Mouse (Mus musculus) ES-Bruce4 (cell line): ENCODE measurements at regions not wholly inside any gene's neighbourhood (a gene's known extent, or its start where the extent isn't known, plus 50 kb on each side); places are given as distances from the start of the nearest gene placed in this dataset.

Source experiments
- H3K27ac ChIP-seq: 2 replicates; pipeline ENCODE4 v1.5.1; 2012; ENCODE audit warnings: low read length, inconsistent platforms; ENCODE audit not compliant: insufficient read depth
- H3K27me3 ChIP-seq: 2 replicates; pipeline ENCODE4 v1.6.1; 2012; ENCODE audit warnings: mild to moderate bottlenecking, low read length, inconsistent platforms; ENCODE audit not compliant: control insufficient read depth, poor library complexity, insufficient read depth, severe bottlenecking
- H3K36me3 ChIP-seq: 2 replicates; pipeline ENCODE4 v1.6.1; 2012; ENCODE audit warnings: inconsistent platforms, mild to moderate bottlenecking, low read length, moderate library complexity; ENCODE audit not compliant: control insufficient read depth, poor library complexity, insufficient read depth, severe bottlenecking
- H3K4me1 ChIP-seq: one replicate; pipeline ENCODE4 v1.8.1; 2011; ENCODE audit warnings: low read length; ENCODE audit not compliant: control insufficient read depth, insufficient read depth
- H3K4me3 ChIP-seq: 2 replicates; pipeline ENCODE4 v1.5.1; 2011; ENCODE audit warnings: low read depth, mild to moderate bottlenecking, low read length
- H3K9ac ChIP-seq: 2 replicates; pipeline ENCODE4 v1.6.1; 2012; ENCODE audit warnings: low read depth, mild to moderate bottlenecking, inconsistent platforms; ENCODE audit not compliant: poor library complexity, severe bottlenecking
- H3K9me3 ChIP-seq: replicated peaks from 2 replicates; pipeline ENCODE4 v1.6.1; 2012; ENCODE audit warnings: mild to moderate bottlenecking, low read length, inconsistent platforms; ENCODE audit not compliant: control insufficient read depth, poor library complexity, insufficient read depth, severe bottlenecking
- CTCF ChIP-seq: IDR thresholded peaks from one replicate; pipeline ENCODE4 v1.8.1; 2011; ENCODE audit warnings: low read depth, low read length
- EP300 ChIP-seq: IDR thresholded peaks from 2 replicates; pipeline ENCODE4 v1.6.1; 2011; ENCODE audit warnings: low read depth, low read length; ENCODE audit not compliant: insufficient read depth
- POLR2A ChIP-seq: IDR thresholded peaks from one replicate; pipeline ENCODE4 v1.8.1; 2011; ENCODE audit warnings: low read length; ENCODE audit not compliant: insufficient read depth

DNA sequence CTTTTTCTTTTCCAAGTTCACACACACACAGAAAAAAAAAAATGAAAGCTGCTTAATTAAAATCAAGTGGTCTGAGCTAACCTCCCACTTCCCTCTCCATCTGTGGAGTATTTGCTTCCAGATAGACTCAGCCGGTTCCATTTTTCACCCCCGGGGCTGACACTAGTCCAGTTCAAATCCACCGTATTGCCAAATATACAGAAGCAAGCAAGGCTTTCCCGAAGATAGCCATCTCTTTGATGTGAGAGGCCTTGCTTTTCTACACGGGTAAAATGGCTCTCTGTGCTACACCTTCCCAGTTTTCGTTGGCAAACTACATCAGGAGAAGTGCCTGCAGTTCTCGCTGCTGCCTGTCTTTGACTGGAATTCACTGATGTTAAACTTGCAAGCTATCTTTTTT lies 244.1 kb upstream of the Fat1 start:
- Histone ChIP-seq H3K27me3 (no peaks in the 10 kb centered on the region), H3K4me1 (no peaks in the 10 kb centered on the region), H3K9ac (no peak overlapping the region), H3K27ac (no peak overlapping the region), H3K36me3 (no peaks in the 10 kb centered on the region), H3K9me3 (no peaks in the 10 kb centered on the region), H3K4me3 (no peak overlapping the region)
- no peak for TF ChIP-seq CTCF
- TF ChIP-seq POLR2A, result no peak
- no peak for TF ChIP-seq EP300

DNA sequence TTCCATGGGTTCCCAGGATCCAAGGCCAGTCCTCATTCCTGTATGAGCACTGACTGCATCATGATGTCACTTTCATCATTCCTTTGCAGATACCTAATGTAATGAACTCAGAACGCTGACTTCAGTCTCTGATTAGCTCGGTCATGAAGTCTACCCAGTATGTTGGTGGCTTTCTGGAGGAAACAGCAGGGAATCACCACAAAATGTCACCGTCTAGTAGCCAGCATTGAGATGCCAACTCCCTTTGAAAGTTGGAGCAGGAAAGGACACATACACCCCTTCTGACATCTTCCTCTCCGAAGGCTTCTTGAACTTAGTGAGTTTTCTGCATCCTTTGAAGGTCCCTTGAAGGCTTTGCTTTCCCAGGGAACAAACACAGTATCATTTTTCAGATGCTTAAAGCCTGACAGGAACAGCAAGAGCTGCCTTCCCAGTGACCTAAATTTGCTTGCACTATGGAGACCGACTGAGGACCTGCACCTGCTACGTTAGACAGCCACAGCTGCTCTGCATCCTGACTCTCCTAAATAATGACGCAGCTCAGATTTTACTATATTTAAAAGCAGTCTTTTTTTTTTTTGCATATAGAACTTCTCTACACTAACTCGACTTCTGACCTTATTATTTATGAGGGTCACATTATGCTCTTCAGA lies 243.1 kb upstream of the Fat1 start:
- no peak overlapping the region for H3K9ac ChIP-seq
- H3K27ac ChIP-seq, result no peak overlapping the region
- H3K36me3 ChIP-seq, result no peaks in the 10 kb centered on the region
- TF ChIP-seq EP300 (no peak), POLR2A (no peak), CTCF (no peak)
- no peaks in the 10 kb centered on the region for H3K27me3 ChIP-seq
- no peaks in the 10 kb centered on the region for H3K9me3 ChIP-seq
- no peaks in the 10 kb centered on the region for H3K4me1 ChIP-seq
- no peak overlapping the region for H3K4me3 ChIP-seq

DNA sequence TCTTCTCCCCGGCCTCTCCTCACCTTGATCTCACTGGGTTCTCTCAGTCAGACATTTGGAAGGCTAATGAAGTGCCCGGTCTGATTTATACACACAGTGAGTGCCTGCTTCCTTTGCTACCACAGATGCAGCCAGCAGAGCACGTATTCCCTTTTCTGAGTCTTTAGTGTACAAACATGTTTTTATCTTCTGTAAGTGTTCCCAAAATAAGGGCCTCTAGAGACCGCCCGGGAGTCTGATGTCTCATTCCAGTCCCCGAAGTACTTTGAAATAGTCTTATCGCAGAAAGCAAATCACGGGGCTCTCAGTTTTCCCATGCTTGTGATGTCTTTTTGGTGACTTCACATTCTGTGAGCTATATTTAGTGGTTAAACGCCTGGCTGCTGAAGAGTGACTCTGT lies 240.4 kb upstream of the Fat1 start:
- Histone ChIP-seq H3K27ac (no peak overlapping the region), H3K27me3 (no peaks in the 10 kb centered on the region), H3K4me3 (no peak overlapping the region), H3K9ac (no peak overlapping the region), H3K36me3 (no peaks in the 10 kb centered on the region), H3K9me3 (no peaks in the 10 kb centered on the region), H3K4me1 (no peaks in the 10 kb centered on the region)
- TF ChIP-seq EP300 (no peak), CTCF (no peak), POLR2A (no peak)

DNA sequence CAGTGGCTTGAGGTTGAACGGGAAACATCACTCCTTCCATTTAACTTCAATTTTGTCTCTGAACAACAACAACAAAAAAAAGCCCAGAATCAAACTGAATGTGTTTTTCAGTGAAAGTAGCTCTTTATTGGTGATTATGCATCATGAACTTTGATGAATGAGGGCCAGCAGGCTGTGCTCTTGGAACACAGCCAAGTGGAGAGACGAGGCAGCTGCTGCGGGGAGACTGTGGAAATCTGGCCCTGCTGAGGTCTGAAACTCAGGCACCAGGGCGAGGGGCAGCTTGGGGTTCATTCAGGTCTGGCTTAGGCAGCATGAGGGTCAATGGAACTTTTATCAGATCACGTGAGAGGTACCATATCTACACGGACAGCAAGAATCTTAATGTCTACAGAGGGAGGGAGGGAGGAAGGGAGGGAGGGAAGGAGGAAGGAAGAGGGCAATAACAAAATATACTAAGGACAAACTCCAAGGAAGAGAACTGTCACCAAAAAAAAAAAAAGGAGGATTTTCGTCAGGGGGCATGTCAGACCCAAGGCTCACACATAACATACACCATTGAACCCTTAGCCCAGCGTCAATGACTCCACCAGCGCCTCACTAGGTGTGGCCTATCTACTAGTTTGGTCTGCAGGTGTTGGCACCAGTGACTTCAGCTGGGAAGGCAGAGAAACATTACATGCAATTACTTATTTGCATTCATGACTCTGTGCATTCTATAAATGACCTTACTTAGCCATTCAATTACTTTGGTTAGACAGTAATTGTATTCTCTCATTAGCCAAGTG lies 239.0 kb upstream of the Fat1 start:
- no peak overlapping the region for H3K9ac ChIP-seq
- no peaks in the 10 kb centered on the region for H3K36me3 ChIP-seq
- TF ChIP-seq CTCF (no peak), POLR2A (no peak), EP300 (no peak)
- no peaks in the 10 kb centered on the region for H3K27me3 ChIP-seq
- no peaks in the 10 kb centered on the region for H3K4me1 ChIP-seq
- H3K4me3 ChIP-seq, result no peak overlapping the region
- no peak overlapping the region for H3K27ac ChIP-seq
- no peaks in the 10 kb centered on the region for H3K9me3 ChIP-seq

DNA sequence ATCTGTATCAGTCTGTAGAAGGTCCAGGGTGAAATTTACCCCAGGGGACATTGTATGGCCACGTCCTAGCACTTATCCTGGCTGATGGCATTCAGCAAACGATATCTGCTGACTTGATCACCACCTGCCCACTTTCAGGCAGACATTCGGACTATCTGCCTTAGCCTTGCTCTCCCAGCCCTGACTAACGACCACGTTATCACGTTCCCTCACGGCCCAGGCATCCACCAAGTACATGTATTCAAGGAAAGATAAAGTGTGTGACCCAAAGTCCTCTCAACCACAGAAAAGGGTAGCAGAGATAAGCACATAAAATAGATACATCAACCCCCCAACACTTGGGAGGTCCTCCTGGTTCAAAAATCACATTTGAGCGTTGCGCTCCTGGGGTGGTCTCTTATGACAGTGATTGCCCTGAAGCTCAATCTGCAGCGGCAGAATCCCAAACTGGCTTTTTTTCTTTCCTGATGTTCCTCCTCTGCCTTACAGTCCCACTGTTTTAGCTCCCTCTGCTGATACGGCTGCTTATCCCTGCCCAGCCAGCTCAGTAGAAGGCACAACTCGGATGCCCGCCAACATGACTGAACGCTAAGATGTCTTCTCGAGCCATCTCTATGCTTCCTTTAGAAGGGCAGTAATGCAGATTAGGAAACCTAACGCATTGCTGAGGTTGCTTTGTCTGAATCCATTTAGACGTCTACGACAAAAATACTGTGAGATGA lies 235.7 kb upstream of the Fat1 start:
- Histone ChIP-seq H3K27me3 (no peaks in the 10 kb centered on the region), H3K4me3 (no peak overlapping the region), H3K9me3 (no peaks in the 10 kb centered on the region), H3K36me3 (no peaks in the 10 kb centered on the region), H3K27ac (no peak overlapping the region), H3K9ac (no peak overlapping the region), H3K4me1 (no peaks in the 10 kb centered on the region)
- TF ChIP-seq EP300, result no peak
- TF ChIP-seq POLR2A, result no peak
- no peak for TF ChIP-seq CTCF
